In genomic region chr2:90577451-90578279, GRCm38 (mm10) we compare ENCODE assay signal across 11 mouse cellular contexts. TPM values are rescaled to one million over a fixed set of nuclear protein-coding genes. Genes with fewer than 3 reads are reported as not detected.
A peak's percentile ranks its signal among the peaks of the same experiment; 100 is the strongest.
DNase-seq lines count a peak whose midpoint lies in the region; TF ChIP-seq lines count a peak whose summit lies in the region.
"Had no signal": no experiment of that assay in that cellular context is flagged by ENCODE, and none has a peak within 500 bp of the region (broad histone marks: within the 10 kb centered on the region; RNA-seq: fewer than 3 reads in every experiment).

No protein-coding gene starts in this region.

- H3K36me3 ChIP-seq in heart, embryonic 10.5 days: no peaks in the 10 kb centered on the region
- H3K36me3 ChIP-seq in heart, adult 2 months (ENCODE audit: control insufficient read depth, insufficient read depth, low read length): no peaks in the 10 kb centered on the region
- no peaks in the 10 kb centered on the region for H3K36me3 ChIP-seq in limb, embryonic 10.5 days
- H3K36me3 ChIP-seq: lung, embryonic 15.5 days had no signal

- H3K4me3 ChIP-seq in heart, embryonic 10.5 days: no peak overlapping the region
- H3K4me3 ChIP-seq in heart, adult 2 months: no peak overlapping the region
- H3K4me3 ChIP-seq in limb, embryonic 10.5 days: no peak overlapping the region
- H3K4me3 ChIP-seq: erythroblast, embryonic 14.5 days; lung, embryonic 15.5 days had no signal

- peaks cover 31% of the 10 kb centered on the region for H3K4me1 ChIP-seq in heart, embryonic 10.5 days
- H3K4me1 ChIP-seq in heart, adult 2 months (ENCODE audit: control insufficient read depth, insufficient read depth, low read length): peaks cover 2% of the 10 kb centered on the region; the same call in 1 of the 2 replicates
- peaks cover 34% of the 10 kb centered on the region for H3K4me1 ChIP-seq in limb, embryonic 10.5 days

- no peak for TF ChIP-seq POLR2A in heart, adult 2 months (IDR thresholded peaks at IDR 0.05; ENCODE audit: insufficient read depth, low read depth, low read length)

- WGBS in heart, embryonic 10.5 days: 80% methylated on average over 7 of the region's 7 CpGs
- WGBS in heart, adult 2 months: 80% methylated on average over 7 of the region's 7 CpGs
- 92% methylated on average over 7 of the region's 7 CpGs for WGBS in limb, embryonic 10.5 days

- intact Hi-C loops in heart, adult 2 months (cut with DNase I): no loop called here

- TF ChIP-seq CTCF in heart, adult 2 months (IDR thresholded peaks at IDR 0.05): no peak

- H3K9ac ChIP-seq in heart, adult 2 months (ENCODE audit: low read depth, low read length): no peak overlapping the region
- H3K9ac ChIP-seq: lung, embryonic 15.5 days had no signal

- DNase-seq in heart, embryonic 10.5 days (ENCODE audit: low spot score): peak; percentile 66
- DNase-seq in heart, adult 2 months: no peak
- DNase-seq in lung, postnatal 36 days: peak; percentile 47
- DNase-seq in lung, postnatal 4 days: no peak
- peak; percentile 15 for DNase-seq in limb, embryonic 10.5 days (ENCODE audit: low spot score)
- DNase-seq in neural tube, embryonic 10.5 days (ENCODE audit: extremely low spot score, low spot score): peak; percentile 12
- DNase-seq in cerebellum, postnatal 4 days (ENCODE audit: low spot score in 2 of 2): no peak
- DNase-seq: heart, postnatal 14 days had no signal

- H3K27me3 ChIP-seq in heart, embryonic 10.5 days (ENCODE audit: insufficient read depth, poor library complexity, severe bottlenecking): peaks cover 11% of the 10 kb centered on the region; the same call in 1 of the 2 replicates
- no peaks in the 10 kb centered on the region for H3K27me3 ChIP-seq in heart, adult 2 months (ENCODE audit: control insufficient read depth, insufficient read depth, low read length)
- H3K27me3 ChIP-seq in limb, embryonic 10.5 days (ENCODE audit: low read depth, poor library complexity, severe bottlenecking): peaks cover 27% of the 10 kb centered on the region

- H3K79me2 ChIP-seq in heart, adult 2 months (replicated peaks; ENCODE audit: control insufficient read depth, insufficient read depth, low read length): no peaks in the 10 kb centered on the region

- TF ChIP-seq EP300 in heart, adult 2 months (IDR thresholded peaks at IDR 0.05; ENCODE audit: insufficient read depth, low read depth, low read length): no peak

- H3K27ac ChIP-seq in heart, embryonic 10.5 days: no peak overlapping the region
- H3K27ac ChIP-seq in heart, adult 2 months: no peak overlapping the region
- H3K27ac ChIP-seq in limb, embryonic 10.5 days: no peak overlapping the region
- H3K27ac ChIP-seq: kidney, postnatal 0 days; lung, embryonic 15.5 days had no signal

- H3K9me3 ChIP-seq in heart, embryonic 10.5 days: no peaks in the 10 kb centered on the region
- no peaks in the 10 kb centered on the region for H3K9me3 ChIP-seq in limb, embryonic 10.5 days (replicated peaks)
- H3K9me3 ChIP-seq: lung, embryonic 15.5 days had no signal

RNA-seq across cellular contexts. Expression of gene Ptprj, which starts 2.8 kb away (rescaled TPM):
- polyA plus RNA-seq in heart, embryonic 10.5 days (2016; fragmentation: Nextera tagmentation; extraction: Ambion mirVana): 1.1 and 2.4 TPM in 2 replicates
- total RNA-seq in heart, adult 2 months (2021): 10 to 100 TPM in 1 of 2 experiments, 1 to 10 TPM in 1; 7.4 to 10.5 TPM
- 3.7 and 4.8 TPM in 2 replicates for polyA plus RNA-seq in heart, adult 2 months (2012; rRNA removed)
- 1.0 and 1.3 TPM in 2 replicates for polyA plus RNA-seq in limb, embryonic 10.5 days (2016; fragmentation: Nextera tagmentation; extraction: Ambion mirVana)
- polyA plus RNA-seq: erythroblast, embryonic 14.5 days had no signal

Comparison
In these comparisons a context has a peak if more than half of its experiments do, and no peak if none do; other contexts are left out.
1. DNase-seq: peak in heart, embryonic 10.5 days (single experiment), lung, postnatal 36 days (single experiment), limb, embryonic 10.5 days (single experiment) and neural tube, embryonic 10.5 days (single experiment); none in heart, adult 2 months (0 of 2), lung, postnatal 4 days (0 of 2) and cerebellum, postnatal 4 days (0 of 2).